Mouse (Mus musculus) common myeloid progenitor, adult 5-6 weeks (primary cell): ENCODE measurements around the gene Adam15. TPM values are rescaled to one million over a fixed set of nuclear protein-coding genes. Genes with fewer than 3 reads are reported as not detected.

Experiments
- ATAC-seq: replicated peaks from 2 replicates; pipeline ENCODE4 v1.8.0; 2016; ENCODE audit warnings: low read depth, mild to moderate bottlenecking, moderate TSS enrichment, inconsistent platforms; ENCODE audit not compliant: poor library complexity, severe bottlenecking
- total RNA-seq: library from RNA; stranded (forward); fragments of 200-1000, 187-1606 nt; gene quantifications from 2 replicates; pipeline ENCODE4 v1.2.3, GENCODE M21; 2017

The Adam15 gene
- total RNA-seq, 1 experiment from 2014 or later, result 35.2 TPM

DNA sequence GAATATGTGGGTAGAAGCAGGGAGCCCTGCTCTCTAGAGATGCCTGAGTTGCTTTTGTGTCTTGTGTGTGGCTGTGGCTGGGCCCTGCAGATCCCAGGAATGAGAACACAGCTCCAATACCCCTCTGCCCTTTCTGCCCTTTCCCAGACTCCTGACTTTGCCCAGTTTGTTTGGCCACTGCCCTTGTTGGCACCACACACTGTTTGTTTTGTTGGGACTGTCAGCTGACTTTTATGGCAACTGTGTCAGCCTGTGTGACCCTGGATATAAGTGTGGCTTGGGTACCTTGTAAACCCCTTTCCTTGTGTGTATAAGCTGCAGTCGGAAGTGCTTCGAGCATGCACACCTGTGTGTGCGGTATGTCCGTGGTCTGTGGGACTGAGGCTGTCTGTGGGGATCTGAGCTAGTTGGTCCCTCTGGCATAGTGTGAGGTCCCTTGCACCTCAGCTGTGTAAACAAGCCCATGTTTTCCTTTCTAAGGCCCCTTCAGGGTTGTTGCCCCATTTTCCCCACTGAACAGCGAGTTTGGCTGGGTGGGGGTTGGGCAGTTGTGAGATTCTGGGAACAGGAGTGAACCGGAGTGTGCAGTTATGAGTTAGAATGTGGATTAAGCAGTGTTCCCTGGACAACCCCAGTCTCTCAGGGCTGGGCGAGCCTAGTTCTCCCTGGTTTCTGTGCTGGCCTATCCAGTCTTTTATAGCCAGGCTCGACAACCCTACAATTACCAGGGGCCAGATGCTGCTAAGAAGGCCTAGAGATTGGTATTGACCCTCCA is 44.1 kb downstream of the Adam15 start:
- ATAC-seq, result no peak

DNA sequence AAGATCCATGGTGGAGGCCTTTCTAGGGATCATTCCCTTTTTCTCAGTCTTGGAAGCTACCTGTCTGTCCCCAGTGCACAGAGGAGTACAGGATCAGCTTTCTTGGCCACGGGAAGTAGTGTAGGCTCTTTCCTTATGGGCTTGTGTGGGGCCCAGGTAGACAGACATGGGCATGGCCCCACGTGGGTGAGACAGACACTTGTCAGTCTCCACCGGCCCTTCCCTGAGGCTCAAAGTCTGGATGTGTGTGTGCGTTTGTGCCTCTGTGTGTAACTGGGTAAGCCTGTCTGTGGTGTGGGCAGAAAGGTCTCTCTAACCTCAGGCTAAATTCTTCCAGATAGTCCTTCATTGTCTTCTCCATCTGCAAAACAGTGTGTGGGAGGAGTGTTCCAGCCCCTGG is 44.7 kb downstream of the Adam15 start:
- ATAC-seq, result no peak

DNA sequence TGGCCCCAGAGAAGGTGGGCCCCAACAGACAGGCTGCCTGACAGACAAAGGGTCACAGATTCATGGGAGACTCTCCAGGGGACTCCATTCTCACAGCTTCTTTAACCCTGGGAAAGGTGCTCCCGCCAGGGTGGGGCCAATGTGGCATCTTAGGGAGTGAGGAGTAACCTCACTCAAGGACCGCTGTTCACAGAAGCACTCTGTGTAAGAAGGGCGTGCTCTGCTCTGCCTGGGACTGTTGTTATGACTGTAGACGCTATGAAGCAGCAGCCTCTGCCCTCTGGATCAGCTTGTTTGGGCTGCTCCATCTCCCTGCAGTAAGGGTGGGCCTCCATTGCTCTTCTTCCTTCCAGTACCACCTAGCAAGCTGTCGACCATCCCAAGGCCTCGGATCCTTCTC is 45.4 kb downstream of the Adam15 start:
- no peak for ATAC-seq

DNA sequence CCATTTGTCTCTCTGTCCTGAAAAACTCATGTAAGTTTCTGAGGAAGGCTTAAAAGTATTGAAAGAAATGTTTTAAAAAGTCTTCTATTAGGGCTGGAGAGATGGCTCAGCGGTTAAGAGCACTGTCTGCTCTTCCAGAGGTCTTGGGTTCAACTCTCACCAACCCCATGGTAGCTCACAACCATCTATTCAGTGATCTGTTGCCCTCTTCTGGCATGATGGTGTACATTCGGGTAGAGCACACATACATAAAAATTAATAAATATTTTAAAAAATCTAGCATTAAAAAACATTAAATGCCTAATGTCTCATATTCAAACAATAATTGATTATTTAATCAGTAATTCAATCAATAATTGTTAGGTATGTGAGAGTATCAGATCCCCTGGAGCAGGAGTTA is 49.3 kb downstream of the Adam15 start:
- 0 out of 2 replicates have a peak, but pooled peaks have one; percentile 36 for ATAC-seq

DNA sequence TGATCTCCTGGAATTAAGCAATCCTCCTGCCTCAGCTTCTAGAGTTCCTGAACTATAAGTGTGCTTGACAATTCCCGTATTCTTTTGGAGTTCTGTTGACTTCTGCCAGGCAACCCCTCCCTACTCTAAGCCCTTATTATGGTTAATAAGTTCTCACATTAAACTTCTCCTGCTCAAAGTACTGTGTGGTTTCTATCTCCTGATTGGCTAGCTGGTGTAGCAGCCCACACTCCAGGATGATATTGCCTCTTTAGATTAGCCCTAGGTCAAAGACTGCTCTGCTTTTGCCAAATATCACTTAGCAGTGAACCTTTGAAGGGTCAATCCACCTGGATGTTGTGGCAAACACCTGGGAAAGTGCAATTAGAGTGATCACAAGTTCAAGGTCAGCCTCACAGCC is 49.7 kb downstream of the Adam15 start:
- ATAC-seq, result no peak

DNA sequence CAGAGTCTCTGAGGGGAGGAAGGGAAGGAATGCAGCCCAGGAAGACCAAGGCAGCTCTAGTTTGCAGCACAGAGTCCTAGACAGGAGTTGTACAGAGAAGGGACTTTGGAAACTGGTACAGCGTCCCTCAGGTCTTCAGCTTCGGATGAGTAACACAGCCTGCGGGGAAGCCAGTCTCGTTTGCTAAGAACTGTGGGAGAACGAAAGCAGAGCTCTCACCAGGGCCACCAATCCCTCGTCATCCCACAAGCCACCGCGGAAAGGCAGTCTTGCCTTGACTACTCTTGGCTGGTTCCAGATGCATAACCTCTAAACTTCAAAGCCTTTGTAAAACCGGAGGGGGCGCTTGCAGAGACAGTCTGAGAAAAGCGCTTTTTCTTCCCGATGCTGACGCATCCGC is 50.3 kb downstream of the Adam15 start:
- ATAC-seq, result peak; percentile 68

DNA sequence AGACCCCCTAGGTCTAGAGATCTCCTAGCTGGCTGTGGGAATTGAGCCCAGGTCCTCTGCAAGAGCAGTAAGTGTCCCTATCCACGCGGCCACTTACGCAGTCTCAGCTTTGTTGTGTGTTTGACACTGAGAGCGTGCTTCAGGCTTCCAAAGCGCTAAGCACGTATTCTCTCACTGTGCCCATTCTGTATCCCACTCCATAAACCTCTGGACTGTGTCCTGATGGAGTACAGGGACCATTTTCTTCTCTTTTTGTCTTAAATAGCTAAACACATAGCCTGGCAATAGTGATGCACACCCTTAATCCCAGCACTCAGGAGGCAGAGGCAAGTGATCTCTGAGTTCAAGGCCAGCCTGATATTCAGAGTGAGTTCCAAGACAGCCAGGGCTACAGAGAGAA is 50.9 kb downstream of the Adam15 start:
- no peak for ATAC-seq

DNA sequence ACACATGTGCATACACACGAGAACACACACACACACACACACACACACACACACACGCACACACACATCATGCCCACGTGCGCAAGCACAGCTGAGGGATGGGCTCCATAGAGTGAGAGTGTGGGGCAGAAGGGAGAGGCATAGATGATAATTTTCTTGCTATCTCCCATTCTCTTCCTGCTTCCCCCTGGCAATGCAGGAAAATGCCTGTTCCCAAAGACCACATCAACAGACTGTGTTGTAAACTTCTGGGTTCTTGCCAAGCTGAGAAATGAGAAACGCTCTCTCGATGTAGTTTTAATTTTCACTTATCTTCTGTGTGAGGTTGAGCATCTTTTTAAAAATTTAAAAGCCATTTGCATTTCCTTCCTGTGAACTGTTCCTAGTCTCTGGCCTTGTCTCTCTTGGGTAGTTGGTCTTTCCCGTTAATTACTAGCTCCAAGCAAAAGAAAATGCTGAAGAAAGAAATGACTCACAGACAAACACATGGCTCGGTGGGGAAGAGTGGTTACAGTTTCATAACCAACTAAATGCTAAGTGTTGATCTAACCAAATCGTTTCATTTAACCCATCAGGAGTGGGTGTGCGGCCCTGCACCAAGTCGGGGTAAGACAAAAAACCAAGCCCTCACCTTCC is 52.9 kb downstream of the Adam15 start:
- ATAC-seq, result no peak

DNA sequence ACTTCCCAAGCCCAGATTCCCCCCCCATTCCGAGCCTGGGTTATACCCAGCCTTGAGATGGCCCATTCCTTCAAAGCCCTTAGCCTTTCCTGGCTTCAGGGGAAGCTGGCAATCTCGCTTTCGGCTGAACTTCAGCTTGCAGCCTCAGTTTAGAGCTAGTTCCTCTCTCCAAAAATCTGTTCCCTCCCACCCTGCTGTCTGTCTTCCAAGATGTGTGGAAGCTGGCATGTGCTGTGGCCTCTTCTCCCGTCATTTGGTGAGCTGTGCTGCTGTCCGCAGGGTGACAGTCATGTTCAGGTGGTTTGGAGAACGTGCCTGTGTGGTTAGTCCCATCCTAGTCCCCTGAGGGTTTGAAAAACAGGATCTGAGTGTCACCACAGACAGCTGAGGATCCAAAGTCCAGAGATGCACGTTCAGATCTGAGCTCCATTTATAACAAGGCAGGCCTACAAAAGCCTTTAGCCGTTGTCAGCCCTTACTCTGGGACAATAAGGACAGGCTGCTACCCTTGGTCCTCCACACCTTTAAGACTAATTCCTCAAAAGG is 54.0 kb downstream of the Adam15 start:
- ATAC-seq, result no peak

DNA sequence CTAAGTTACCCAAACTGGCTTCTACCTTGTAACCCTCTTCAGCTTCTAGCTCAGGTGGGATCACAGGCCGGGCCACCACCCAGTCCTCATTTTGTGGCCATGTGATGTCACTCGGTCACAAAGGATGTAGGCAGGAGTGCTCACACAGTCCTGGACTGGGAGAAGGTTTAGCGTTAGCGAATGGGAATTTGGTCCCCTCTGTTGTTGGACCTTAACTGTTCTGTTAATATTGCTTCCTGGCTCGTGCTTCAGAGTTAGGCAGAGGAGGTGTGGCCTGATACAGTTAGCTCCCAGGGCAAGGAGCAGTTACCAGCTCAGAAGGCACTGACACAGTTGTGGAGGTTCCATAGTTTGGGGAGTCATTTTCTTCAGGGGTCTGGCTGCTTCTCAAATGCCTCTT is 55.6 kb downstream of the Adam15 start:
- no peak for ATAC-seq

DNA sequence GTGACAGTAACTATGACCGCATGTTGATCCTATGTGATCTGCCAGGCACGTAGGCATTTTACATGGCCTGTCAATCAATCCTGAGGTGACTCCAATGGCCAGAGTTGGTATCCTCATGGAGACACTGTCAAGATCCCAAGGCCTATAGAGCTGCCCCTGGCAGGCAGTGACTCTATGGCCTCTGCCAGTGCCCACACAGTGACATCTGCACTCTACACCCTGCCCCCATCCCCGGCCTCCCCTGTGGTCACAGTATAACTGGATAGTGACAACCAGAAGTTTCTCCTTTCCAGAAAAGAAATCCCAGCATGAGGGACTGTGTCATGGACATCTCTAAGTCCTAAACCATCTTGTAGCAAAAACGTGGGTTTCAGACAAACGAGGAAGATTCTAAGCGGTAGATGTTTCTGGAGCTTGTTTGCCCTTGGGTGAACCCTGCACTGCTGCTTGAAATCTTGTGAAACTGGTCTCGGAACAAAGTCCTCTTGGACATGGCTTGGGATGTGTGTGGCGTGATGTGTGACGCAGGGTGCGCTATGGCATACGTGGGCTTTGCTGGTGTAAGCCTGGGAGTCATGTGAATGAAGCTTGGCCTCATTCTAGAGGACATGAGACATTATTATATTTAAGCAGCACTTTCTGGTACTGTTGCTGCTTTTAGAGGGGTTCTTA is 56.4 kb downstream of the Adam15 start:
- no peak for ATAC-seq

DNA sequence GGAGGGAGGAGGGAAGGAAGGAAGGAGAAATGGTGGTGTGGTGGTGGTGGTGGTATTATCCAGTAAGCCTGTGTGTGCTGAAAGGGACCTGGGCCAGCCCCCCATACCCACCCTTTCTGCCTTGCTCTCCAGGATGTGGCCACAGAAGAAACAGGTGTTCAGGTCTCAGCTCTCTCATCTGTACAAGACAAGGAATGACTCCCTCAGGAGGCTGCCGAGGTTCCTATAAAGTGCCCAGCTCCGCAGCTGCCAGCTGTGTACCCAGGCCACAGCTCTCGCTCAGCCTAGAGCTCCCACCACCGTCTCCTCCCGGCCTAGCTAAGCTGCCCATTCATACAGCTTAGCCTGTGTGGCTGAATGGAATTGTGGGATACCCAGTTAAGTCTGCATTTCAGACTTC is 57.5 kb downstream of the Adam15 start:
- no peak for ATAC-seq

DNA sequence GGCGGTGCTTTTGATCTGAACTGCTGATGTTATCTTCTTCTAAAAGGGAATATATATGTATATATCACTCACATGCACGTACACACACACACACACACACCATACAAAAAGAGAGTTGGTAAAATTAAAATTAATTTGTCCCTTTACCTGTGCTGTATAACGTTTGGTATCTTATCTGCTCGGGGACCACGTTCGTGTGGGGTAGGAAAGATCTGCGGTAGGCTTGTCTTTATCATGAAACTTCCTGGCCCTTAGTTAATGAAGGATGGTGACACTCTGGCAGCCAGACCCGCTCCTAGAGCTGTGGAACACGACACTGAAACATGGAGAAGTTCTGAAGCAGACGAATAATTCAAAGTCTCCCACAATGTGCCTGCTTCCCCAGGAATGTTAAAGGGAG is 57.9 kb downstream of the Adam15 start:
- no peak for ATAC-seq

Other genes starting within 250 kb of the Adam15 start
- gene Gm43738, start 248.9 kb downstream of the Adam15 start, total RNA-seq, result not detected in 2 replicates
- 102 and 103 TPM in 2 replicates for gene Fdps, start 248.0 kb downstream of the Adam15 start, total RNA-seq
- gene Pklr, start 213.9 kb downstream of the Adam15 start, total RNA-seq, result 44.1 and 92.6 TPM in 2 replicates
- 0.37 and 0.53 TPM in 2 replicates for gene Hcn3, start 189.8 kb downstream of the Adam15 start, total RNA-seq
- gene Clk2, start 185.2 kb downstream of the Adam15 start, total RNA-seq, result 48.5 and 80.8 TPM in 2 replicates
- 29.2 and 46.9 TPM in 2 replicates for gene Scamp3, start 172.5 kb downstream of the Adam15 start, total RNA-seq
- gene Fam189b, start 166.9 kb downstream of the Adam15 start, total RNA-seq, result 4.5 and 8.6 TPM in 2 replicates
- 37.8 and 41.5 TPM in 2 replicates for gene Gba, start 147.1 kb downstream of the Adam15 start, total RNA-seq
- gene Thbs3, start 134.8 kb downstream of the Adam15 start, total RNA-seq, result 0.09 TPM in 1 of 2 replicates, not detected in the other
- gene Mtx1, start 122.9 kb downstream of the Adam15 start, total RNA-seq, result 81.9 and 104 TPM in 2 replicates
- 0.29 TPM in 1 of 2 replicates, not detected in the other for gene Muc1, start 120.9 kb downstream of the Adam15 start, total RNA-seq
- gene Krtcap2, start 104.0 kb downstream of the Adam15 start, total RNA-seq, result 142 and 159 TPM in 2 replicates
- gene Trim46, start 103.7 kb downstream of the Adam15 start, total RNA-seq, result 0.49 and 7.1 TPM in 2 replicates
- 63.6 and 66.6 TPM in 2 replicates for gene Dpm3, start 90.6 kb downstream of the Adam15 start, total RNA-seq
- 32.5 and 65.3 TPM in 2 replicates for gene Slc50a1, start 79.4 kb downstream of the Adam15 start, total RNA-seq
- not detected in 2 replicates for gene Efna1, start 68.9 kb downstream of the Adam15 start, total RNA-seq
- not detected in 2 replicates for gene Efna3, start 27.0 kb downstream of the Adam15 start, total RNA-seq
- gene Efna4, start 12.0 kb downstream of the Adam15 start, total RNA-seq, result 1.7 and 3.8 TPM in 2 replicates
- gene Dcst2, start 12.0 kb upstream of the Adam15 start, total RNA-seq, result not detected in 2 replicates
- 0.09 TPM in 1 of 2 replicates, not detected in the other for gene Dcst1, start 15.3 kb upstream of the Adam15 start, total RNA-seq
- gene Zbtb7b, start 44.8 kb upstream of the Adam15 start, total RNA-seq, result 5.0 and 5.3 TPM in 2 replicates
- gene Lenep, start 52.8 kb upstream of the Adam15 start, total RNA-seq, result 1.6 TPM in 1 of 2 replicates, not detected in the other
- 7.1 and 12.0 TPM in 2 replicates for gene Flad1, start 61.9 kb upstream of the Adam15 start, total RNA-seq
- 151 and 194 TPM in 2 replicates for gene Cks1b, start 68.4 kb upstream of the Adam15 start, total RNA-seq
- gene Shc1, start 68.4 kb upstream of the Adam15 start, total RNA-seq, result 28.2 and 41.0 TPM in 2 replicates
- 13.5 and 13.9 TPM in 2 replicates for gene Pygo2, start 80.2 kb upstream of the Adam15 start, total RNA-seq
- 13.6 and 21.3 TPM in 2 replicates for gene Pbxip1, start 86.7 kb upstream of the Adam15 start, total RNA-seq
- gene Pmvk, start 104.5 kb upstream of the Adam15 start, total RNA-seq, result 20.7 and 22.1 TPM in 2 replicates
- not detected in 2 replicates for gene Kcnn3, start 170.2 kb upstream of the Adam15 start, total RNA-seq